Mouse (Mus musculus) fat pad, adult 2 months (tissue): ENCODE data around the gene Brd3os.

Experiments
- DNase-seq: peaks from one replicate; pipeline ENCODE4 v3.0.0-alpha.2; 2011; ENCODE audit warnings: low read depth, low spot score; ENCODE audit errors: extremely low read depth

Gene Brd3os

DNA sequence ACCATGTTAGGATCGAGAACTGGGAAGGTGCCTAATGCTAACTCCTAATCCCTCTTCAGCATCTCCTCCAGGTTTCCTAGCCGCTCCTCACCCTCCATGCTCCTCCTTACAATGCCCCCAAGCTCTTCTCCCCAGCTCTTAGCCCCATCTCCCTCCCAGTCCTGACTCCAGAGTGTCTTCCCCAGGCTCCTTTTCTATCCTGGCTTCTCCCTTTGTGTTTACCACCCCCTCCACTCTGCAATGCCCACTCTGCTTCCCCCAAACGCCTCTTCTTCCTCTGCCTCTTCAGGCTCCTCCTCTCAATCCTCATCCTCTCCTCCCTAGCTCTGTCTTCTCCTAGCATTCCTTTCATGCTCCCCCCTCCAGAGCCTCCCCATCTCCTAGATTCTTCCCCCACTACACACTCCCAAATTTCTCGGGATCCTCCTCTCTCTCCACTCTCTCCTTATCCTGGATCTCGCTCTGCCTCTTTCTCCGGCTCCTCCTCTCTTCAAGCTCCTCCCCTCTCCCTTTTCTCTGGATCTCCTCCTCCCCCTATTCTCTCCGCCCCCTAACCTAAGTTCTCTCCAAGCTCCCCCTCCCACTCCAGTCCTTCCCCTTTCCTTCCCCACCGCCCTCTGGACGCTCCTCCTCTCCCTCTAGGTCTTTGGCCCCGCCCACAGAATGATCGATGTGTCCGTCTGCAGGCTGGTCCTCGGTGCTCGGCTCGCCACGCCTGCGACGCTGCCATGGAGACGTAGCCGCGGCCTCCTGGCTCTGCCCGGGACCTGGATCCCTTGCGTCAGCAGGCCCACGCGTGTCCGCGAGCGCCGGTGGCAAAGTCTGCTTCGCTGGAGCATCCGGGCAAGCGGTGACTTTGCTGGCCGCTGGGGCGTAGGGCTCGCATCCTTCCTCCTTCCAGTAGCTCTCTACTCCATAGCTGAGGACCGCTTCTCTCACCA lies at the start of gene Brd3os:
Gene Brd3os (plus strand): TSS at position 558 of the 941 bp plus-strand sequence.
- peak; percentile 87 for DNase-seq

DNA sequence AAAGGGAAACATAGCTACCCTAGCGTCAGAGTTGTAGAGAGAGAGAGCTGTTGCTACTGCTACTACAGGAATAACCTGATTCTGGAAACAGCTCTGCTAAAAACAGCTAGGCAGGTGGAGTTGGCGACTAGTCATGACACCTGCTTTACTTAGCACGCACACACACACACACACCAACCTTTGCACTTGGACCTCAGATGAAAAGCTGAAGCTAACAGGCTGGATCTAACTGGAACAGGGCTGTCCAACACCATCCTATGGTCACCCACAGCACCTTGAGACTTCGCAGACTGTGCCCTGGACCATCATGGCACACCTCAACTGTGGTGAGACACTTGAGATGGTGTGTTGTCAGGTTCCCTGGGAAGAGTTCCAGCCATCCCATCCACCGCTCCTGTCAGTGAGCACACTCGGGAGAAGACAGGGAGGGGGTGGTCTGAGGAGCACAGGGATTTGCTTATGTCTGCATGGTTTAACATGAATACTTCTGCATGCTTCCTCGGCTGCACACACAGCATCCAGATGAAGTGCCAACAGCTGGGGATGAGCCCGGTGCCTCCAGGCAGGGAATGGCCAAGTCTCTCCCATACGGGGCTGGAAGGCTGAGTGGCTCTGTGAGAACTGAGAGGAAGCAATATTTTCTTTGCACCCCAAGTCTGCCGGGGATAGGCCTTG lies 47.8 kb upstream of the Brd3os start:
- DNase-seq = no peak

DNA sequence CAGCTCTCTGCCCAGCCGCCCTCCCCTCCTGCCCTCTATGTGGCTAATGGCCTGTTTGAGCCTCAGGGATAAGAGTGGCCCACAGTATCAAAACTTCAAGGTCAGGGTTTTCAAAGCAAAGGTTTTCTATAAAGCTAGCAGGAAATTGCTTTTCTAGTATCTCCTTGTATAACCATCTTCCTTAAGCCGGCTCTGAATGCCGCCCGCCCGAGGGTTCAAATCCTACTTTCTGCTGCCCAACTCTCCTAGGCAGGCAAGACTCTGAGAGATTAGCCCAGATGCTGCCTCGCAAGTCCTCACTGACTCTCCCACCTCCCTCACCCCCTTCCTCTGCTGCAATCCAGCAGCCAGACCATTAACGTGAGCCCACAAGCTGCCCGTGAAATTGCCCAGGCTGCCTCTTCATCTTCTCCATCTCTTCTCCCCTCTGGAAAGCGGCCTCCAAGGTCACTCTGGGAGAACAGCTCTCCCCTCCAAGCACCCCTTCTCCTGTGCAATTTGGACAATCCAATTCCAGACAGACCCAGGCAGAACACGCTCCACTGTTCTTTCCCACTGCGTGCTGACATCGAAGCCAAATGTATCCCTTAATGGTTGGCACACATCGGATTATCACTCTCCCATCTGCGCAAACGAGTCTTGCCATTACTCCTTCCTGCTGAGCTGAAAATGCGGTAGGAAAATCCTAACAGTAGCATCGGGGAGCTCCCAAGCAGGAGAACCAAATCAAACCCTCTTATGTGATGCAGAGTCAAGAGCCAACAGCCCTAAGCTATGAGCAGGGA lies 45.3 kb upstream of the Brd3os start:
- DNase-seq = no peak

DNA sequence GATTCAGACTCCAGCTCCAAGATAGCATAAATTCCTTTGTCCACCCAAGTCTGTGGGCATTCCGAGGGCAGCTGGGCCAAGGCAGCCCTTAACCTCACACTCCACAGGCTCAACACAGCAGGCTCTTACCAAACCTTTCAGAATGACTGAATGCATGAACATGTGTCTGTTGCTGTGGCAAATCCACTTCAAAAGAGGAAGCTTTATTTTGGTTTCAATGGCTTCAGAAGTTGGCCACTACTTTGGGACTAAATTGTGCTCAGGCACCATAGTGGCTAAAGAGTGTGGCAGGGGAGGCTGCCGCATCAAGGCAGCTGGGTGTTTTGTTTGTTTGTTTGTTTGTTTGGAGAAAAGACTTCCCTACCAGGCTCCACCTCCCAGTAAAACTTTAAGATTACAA lies 42.0 kb upstream of the Brd3os start:
- no peak for DNase-seq

DNA sequence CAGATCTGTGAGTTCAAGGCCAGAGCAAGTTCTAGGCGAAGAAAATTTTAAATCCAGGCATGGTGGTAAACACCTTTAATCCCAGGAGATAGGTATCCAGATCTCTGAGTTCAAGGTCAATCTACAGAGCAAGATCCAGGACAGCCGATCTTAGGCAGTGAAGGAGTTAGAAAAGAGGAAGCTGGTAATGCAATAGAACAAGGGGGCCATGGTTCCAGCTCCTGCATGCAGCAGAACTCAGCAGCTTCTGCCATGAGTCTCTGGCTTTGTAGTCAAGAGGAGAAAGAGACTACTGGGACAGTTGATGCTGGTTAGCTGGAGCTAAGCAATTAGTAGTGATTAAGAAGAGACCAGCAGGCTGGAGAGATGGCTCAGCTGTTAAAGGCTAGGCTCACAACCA lies 40.6 kb upstream of the Brd3os start:
- no peak for DNase-seq

DNA sequence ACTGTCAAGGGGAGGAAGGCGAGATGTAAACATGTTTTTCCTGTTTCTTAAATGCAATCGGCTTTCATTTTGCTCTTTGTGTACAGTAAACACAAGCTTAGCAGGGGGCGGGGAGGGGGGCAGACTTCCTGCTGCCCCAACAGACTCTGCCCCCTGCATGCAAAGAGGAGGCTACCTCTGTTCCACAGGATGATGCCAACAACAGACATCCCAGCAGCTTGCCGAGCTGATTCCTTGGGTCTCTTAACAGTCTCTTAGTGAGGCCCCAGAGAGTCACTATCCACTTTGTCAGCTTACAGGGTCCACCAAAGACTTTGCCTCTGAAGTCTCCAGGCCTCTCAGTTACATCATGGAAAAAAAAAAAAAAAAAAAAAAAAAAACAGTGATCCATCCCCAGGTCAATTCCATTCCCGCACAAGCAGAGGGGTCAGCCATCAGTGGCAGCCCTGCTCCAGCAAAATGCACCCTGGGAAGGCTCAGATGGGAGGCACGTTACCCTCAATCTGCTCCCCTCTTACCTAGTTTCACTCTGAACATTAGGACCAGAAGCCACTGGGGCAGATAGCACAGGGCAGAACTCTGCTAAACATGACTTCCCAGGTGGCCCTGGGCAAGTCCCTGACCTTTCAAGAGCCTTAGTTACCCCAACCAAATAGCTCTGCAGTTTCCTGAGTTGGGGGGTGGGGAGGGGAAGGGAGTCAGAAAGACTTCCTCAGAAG lies 37.6 kb upstream of the Brd3os start:
- no peak for DNase-seq

DNA sequence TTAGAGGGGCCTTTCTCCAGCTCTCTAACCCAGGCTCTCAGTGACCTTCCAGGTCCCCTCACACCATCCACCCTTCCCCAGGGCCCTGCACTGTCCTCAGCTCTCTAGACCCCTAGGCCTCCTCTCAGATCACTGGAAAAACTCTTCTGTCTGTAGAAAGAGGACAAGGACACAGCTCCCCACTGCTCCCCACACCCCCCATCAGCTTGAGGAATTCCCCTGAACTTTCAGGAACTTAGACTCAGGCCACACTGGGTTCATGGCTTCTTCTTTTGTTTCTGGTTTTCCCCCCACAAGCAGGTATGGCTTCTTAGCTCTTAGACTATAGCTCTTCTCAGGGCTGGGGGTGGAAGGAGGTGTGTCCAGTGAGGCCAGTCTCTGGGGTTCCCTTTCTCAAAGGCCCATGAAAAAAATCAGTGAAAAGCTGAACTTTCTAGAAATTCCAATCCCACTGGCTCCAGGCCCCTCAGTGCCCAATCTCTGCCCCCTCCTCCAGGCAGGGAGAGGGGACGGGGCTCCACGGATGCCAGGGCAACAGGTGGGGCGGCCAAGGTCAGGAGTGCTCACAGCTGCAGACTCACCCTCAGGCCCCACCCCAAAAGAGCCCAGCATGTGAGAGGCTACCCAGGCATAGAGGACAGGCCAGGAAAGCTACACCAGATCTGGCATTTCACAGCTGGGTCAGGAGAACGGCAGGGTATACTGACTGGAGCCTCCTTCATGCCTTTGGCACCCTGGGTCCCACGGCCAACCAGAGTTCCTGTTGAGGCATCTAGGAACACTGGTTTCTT lies 36.8 kb upstream of the Brd3os start:
- DNase-seq = no peak

DNA sequence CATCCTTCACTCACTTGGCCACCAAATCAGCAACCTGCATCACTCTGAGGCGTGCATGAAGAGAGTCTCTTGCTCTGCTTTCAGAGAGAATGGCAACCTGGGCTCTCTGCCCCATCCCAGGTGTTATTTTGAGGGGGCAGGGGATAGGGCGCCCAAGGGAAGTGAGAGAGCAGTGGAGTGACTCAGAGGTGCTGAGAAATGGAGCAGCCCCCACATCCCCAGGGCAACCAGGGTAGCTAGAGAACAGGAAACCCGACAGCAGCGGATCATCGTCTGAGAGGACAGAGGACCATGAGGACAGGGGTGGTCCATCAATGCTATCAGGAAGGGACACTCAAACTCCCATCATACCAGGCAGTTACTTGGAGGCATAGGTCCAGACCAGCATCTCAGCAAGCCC lies 35.2 kb upstream of the Brd3os start:
- DNase-seq = no peak

DNA sequence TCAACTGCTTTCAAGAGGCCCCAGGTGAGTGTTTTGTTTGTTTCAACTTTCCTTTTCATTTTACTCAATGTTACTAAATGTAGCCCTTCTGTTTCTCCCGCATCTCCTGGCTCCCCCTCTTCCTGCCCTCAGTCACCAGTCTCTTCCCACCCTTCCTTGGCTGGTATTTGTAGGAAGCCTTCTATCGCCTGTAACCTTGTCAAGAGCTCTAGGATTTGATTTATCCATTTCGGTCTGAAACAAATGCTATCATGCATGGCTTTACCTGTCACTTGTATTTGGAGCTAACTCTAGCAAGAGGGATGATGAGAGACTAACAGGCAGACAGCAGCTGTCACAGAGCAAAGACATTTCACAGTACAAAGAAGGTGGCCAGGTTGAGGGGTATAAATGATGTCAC lies 33.9 kb upstream of the Brd3os start:
- no peak for DNase-seq

DNA sequence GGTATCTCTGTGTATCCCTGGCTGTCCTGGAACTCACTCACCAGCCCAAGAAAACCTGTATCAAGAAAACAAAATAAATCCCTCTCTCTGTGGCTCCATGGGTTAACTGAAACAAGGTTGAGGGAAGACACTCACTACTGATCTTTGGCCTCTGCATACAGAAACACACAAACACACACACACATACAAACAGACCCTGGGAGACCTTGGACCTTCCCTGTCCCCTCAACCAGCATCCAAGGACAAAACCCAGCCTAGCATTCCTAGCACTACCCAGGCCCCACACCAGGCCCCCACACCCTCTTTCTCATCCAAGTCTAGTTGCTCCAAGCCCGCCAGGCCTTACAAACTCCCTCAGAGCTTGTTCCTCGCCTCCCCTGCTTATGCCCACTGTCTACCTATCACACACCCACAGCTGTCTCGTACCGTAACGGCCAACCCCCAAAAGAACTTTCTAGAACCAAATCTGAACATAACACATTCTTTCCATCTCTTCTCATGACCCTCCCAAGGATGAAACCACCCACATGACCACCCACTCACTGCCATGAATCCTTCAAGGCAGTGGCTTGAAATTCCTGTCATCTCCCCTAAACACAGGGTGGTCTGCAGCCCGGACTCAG lies 31.5 kb upstream of the Brd3os start:
- no peak for DNase-seq

DNA sequence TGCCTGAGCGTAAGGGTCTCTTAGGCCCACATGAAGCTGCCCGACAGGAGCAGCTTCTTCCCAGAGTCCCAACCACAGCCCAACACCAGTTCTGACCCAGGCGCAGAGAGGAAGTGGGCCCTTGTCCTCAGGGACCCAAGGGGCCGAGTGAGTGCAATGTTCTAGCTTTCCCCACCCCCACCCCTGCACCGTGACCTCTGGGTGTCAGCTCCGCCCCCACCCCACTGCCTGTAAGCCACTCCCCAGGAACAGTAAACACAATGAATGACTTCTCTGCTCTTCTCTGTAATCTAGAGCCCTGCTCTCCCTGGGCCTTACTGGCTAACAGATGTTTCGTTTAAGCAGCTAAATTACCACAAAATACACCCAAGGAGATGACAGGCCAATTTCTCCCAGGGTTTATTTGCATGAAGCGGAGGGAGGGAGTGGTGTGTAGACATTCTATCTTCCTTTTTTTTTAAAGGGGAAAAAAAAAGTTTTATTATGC lies 30.4 kb upstream of the Brd3os start:
- DNase-seq = no peak

DNA sequence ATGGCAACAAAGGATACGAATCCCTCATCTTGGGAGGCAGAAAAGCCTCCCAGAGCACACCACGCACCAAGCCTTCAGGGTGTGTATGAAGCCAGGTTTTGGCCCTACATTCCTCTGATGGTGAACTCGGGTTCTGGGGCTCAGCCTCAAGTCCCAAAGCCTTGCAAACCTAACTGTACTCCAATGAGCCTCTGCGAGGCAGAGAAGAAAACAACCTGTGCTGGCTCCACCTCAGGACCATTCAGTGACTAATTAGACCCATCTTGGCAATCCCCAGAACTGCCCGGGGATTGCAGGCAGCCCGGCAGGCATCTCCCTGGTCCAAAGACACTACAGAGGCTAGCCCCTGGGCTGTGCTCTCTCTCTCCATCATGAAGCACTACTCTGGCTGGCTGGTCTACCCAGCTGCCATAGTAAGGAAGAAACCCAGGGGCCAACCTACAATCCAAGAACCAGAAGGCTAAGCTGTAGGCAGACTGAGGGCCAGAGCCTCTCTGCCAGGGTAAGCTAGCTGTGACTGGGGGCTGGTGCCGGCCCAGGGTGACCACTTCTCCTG lies 29.8 kb upstream of the Brd3os start:
- DNase-seq = no peak

DNA sequence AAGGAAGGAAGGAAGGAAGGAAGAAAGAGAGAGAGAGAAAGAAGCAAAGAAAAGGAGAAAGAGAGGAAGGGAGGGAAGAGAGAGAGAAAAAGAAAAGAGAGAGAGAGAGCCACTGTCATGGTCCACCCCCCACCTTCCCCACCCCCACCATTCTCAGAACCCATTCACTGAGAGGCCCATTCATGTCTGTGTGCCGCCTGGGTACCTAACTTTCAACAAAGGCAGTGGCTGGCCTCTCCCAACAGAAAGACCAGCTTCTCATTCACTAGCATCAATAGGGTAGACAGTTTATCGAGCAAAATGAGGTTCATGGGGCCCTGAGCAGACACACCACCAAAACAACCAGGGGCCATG lies 28.6 kb upstream of the Brd3os start:
- DNase-seq = no peak

DNA sequence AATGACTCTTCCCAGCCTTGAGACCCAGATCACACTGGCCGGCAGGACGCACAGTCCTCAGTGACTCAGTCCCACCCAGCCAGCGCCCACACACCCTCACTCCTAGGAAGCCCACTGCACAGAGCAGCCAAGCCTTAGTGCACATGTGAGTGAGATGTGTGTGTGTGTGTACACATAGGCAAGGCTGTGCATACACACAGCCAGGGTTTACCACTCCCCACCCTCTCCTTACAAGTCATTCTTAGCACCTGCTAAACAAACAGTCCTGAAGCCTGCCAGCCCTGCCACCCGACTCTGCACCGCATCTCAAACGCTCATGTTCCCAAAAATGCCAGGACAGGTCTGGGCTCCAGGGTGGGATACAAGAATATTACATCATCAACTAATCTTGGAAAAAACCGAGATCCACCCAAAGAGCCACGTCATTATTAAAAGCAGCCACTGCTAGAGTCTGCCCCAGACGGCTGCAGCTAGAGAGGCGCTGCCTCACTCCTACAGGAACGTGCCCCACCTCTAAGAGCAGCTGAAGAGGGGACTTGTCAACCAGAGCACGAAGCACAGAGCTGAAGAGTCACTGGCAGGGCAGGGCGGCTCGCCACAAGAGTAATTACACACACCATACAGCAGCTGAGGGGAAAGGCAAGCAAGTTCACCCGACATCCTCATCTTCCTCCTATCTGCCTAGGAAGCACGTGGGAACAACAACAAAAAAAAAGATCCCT lies 28.0 kb upstream of the Brd3os start:
- DNase-seq = no peak

DNA sequence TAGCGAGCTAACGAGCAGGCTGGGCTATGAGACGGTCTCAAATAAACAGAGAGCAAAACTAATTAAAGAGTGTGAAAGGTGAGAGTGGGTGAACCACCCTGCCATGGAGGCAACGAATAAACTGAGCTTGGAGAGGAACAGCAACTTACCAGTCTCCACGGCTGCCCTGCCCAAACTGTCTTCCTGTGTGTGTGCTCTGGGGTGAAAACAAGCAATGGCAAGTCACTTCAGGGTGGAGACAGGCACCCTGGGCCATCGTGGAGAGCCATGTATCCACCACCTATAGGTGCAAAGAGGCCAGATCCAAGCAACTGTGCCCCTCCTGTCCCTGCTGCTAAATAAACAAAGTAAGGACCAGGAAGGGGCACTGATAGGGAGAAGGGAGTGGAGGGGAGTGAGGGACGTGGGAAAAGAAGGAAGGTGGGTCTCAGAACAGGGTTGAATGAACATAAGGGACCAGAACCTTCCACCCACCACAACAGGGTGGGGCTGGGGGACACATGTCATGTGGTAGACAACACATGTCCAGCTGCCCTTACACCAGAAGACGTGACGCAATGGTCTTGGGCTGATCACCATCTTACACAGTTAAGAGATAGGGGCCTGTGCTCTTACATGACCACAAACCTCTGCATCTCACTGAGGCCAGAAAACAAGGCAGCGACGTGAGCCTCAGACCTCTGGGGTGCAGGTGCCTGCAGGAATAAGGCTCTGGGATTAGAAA lies 26.9 kb upstream of the Brd3os start:
- DNase-seq = no peak

DNA sequence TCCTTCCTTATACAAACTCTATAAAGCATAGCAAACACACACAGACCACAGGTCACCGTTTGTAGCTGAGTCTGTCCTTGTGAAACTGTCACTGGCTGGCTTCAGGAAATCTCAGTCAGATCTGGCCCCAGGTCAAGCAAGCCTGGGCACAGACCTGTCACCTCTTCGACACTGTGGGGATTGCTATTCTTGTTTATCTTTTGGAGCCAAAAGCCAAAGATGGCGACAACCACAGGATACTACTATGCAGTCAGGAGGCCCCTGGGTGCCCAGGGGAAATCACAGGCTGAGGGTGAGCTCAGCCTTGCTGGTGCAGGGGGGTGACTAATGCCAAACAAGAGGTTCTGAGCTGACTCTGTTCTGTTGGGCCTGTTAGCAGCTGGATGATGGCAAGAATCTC lies 25.7 kb upstream of the Brd3os start:
- no peak for DNase-seq

DNA sequence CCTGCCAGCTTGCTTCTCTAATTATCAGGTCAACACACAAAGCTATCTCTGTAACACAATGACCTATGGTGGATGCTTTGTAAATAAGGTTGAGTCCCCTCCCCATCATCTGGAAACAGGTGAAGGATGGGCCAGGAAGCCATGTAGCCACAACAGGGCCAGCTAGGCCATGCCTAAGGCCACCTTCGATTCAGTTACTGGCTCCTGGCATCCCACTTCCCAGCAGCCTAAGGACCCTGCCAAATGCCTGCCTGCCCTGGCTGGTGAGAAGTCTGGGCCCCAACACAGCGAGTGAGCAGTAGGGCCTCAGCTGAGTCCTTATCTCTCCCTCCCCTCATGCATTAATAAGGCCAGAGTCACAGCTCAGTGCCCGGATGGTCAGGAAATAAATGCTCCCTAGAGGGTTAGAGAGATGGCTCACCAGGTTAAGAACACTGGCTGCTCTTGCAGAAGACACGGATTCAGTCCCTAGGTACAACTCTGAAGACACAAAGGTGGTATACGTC lies 24.4 kb upstream of the Brd3os start:
- DNase-seq = no peak

DNA sequence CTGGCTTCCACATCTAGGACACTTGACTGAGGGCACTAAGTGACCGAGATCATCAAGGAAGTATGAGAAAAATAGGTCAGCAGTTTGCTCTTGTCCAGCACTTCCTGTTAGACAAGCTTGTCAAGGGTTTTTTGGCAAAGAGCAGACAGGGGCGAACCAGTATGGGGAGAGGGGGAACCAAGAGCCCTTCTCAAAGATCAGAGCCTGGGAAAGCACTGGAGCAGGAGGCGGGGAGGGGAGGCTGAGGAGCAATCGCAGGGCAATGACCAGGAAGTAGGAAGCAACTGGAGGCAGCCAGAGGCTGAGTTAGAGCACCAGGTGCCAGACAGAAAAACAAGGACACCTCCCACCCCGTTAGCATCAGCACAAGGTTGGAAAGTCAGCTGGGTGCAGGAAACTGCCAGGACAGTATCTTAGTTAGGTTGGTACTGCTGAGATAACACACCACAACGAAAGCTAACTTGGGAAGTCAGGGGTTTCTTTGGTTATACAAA lies 23.5 kb upstream of the Brd3os start:
- DNase-seq = no peak
